Mouse (Mus musculus) adrenal gland, adult 8-10 months (tissue): Measurements from ENCODE around the gene Nup62cl. TPM values are rescaled to one million over a fixed set of nuclear protein-coding genes. Genes with fewer than 3 reads are reported as not detected.

Experiments used
- DNase-seq: peaks from one replicate; pipeline ENCODE4 v3.0.0; 2022
- total RNA-seq, 4 experiments: library from RNA; stranded (reverse); gene quantifications; 2 replicates each; pipeline ENCODE4 v1.2.4; 2022

Gene Nup62cl
- 10 to 100 TPM in 2 of 4 experiments, 1 to 10 TPM in 2; 3.1 to 21.2 (median 10.6) TPM for total RNA-seq

- peak; percentile 63 for DNase-seq
These were observed at the start of gene Nup62cl, which contains the start of gene Pih1h3b for GRCm38 (mm10) chrX:140062135-140062975. TSS of gene Nup62cl (minus strand) at chrX:140062712. TSS of gene Pih1h3b (plus strand) at chrX:140062879.

GRCm38 (mm10) chrX:140094066-140094465 lies 31.6 kb upstream of the Nup62cl start:
- no peak for DNase-seq

- no peak for DNase-seq
These were observed 20.0 kb upstream of the Nup62cl start for GRCm38 (mm10) chrX:140082535-140082934.

- no peak for DNase-seq
These were observed 1.3 kb downstream of the Nup62cl start for GRCm38 (mm10) chrX:140060886-140061874.

GRCm38 (mm10) chrX:139998691-139999065 lies 63.8 kb downstream of the Nup62cl start:
- no peak for DNase-seq

- peak; percentile 29 for DNase-seq
These were observed 64.5 kb downstream of the Nup62cl start, which contains the start of gene Rbm41 for GRCm38 (mm10) chrX:139997740-139998690. TSS of gene Rbm41 (minus strand) at chrX:139998595.

- DNase-seq: no peak
These were observed 80.4 kb downstream of the Nup62cl start for GRCm38 (mm10) chrX:139982115-139982514.

Other genes starting within 250 kb of the Nup62cl start
- 1 to 10 TPM; 3.6 to 9.3 (median 6.3) TPM for gene Morc4, start 191.0 kb downstream of the Nup62cl start, total RNA-seq
- 10 to 100 TPM in 1 of 4 experiments, 1 to 10 TPM in 3; 7.0 to 12.1 (median 9.0) TPM for gene Rbm41, start 64.1 kb downstream of the Nup62cl start, total RNA-seq
- gene Pih1h3b, start 167 bp upstream of the Nup62cl start, total RNA-seq: under 1 TPM in 1 of 4 experiments, not detected in 3; 0.24 TPM